Mouse (Mus musculus): ENCODE data around the gene D5Ertd579e.

DNA sequence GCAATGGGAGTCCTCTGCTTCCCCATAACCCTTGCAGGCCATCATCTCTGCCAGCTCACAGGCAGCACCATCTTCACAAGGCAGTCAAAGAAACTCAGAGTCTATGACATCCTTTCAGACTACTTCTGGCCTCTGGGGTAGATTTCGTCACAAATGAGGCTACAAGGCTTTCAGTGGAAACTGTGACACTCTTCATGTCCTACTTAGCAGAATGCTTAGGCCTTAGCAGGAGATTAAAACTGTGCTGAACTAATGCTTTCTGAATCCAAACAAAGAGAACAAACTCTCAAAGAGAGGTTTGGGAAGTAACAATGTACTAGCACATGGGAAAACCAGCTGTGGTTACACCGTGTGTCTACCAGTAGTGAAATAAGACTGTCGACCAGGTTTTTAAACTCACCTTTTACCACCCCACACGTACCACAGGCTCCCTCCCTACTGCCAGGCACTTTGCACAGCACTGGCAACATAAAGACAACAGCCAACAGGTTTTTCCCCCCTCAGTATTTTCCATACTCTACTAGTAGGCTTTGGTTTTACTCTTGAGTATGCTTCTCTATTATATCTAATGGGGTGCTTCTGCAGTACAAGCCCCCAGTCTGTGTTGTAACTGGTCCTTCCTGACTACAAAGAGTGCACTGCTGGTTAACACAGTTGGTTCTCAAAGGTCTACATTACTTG, 15.8 kb downstream of the D5Ertd579e start:
- TF ChIP-seq POLR2A (IDR thresholded peaks at IDR 0.05; ENCODE audit: insufficient read depth, low read depth, low read length) = no peak
- no peak for TF ChIP-seq CTCF (IDR thresholded peaks at IDR 0.05; ENCODE audit: insufficient read depth, low read depth, low read length)
